Mouse (Mus musculus): ENCODE results near the gene Gm5415.

GRCm38 (mm10) chr1:32503381-32503780 is 43.7 kb downstream of the Gm5415 start:
- no peak for TF ChIP-seq CTCF (IDR thresholded peaks at IDR 0.05; ENCODE audit: low read depth, low read length)
- TF ChIP-seq POLR2AphosphoS5 (IDR thresholded peaks at IDR 0.05; ENCODE audit: insufficient replicate concordance, low read depth, low read length), result no peak
- no peak for TF ChIP-seq GATA1 (IDR thresholded peaks at IDR 0.05; ENCODE audit: borderline replicate concordance, low read length)
- no peak for TF ChIP-seq TAL1 (conservative IDR thresholded peaks at IDR 0.05; ENCODE audit: low read depth, low read length)
